Mouse (Mus musculus): ENCODE measurements at regions not wholly inside any gene's neighbourhood (a gene's known extent, or its start where the extent isn't known, plus 50 kb on each side); places are given as distances from the start of the nearest gene placed in this dataset.

DNA sequence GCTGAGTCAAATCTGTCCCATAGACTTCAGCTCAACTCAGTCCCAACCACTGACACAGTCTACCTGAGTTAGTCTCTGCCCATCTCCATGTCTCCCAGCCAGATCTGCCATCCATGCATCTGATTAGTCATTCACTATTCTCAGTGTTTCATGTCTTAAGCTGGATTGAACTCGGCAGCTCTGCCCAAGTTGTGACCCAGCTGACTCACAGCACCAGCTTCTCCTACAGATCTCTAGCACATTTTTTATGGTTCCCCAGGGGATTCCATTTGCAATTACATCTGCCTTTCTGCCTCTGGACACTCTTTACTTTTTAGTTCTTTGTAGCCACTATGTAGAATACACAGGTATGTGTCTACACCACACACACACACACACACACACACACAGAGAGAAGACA is 385.7 kb downstream of the Pdgfc start:
- no peaks in the 10 kb centered on the region for H3K36me3 ChIP-seq (ENCODE audit: control insufficient read depth, insufficient read depth)
- H3K79me2 ChIP-seq (ENCODE audit: control insufficient read depth, insufficient read depth): no peaks in the 10 kb centered on the region
- no peaks in the 10 kb centered on the region for H3K27me3 ChIP-seq (ENCODE audit: control insufficient read depth, insufficient read depth, insufficient read length)
- no peak overlapping the region for H3ac ChIP-seq (ENCODE audit: control insufficient read depth, insufficient read length)
- no peak for TF ChIP-seq MYOD1 (IDR thresholded peaks at IDR 0.05; ENCODE audit: control insufficient read depth in 1 of 3, insufficient read length in 2 of 3, low read depth in 2 of 3)
- no peak for TF ChIP-seq POLR2A (IDR thresholded peaks at IDR 0.05; ENCODE audit: insufficient read length, low read depth)
- TF ChIP-seq TCF12 (IDR thresholded peaks at IDR 0.05; ENCODE audit: insufficient read depth, poor library complexity, severe bottlenecking): no peak
- TF ChIP-seq TCF3 (IDR thresholded peaks at IDR 0.05; ENCODE audit: insufficient read length, low read depth): no peak
- TF ChIP-seq CEBPB (IDR thresholded peaks at IDR 0.05; ENCODE audit: insufficient read depth, poor library complexity, severe bottlenecking): no peak
- TF ChIP-seq REST (IDR thresholded peaks at IDR 0.05; ENCODE audit: insufficient read depth, insufficient read length): no peak
- no peak for TF ChIP-seq E2F4 (IDR thresholded peaks at IDR 0.05; ENCODE audit: insufficient read depth)
- TF ChIP-seq MAX (IDR thresholded peaks at IDR 0.05; ENCODE audit: low read depth): no peak
- no peak for TF ChIP-seq SRF (IDR thresholded peaks at IDR 0.05; ENCODE audit: control insufficient read depth, insufficient read length, low read depth)
- TF ChIP-seq POLR2AphosphoS2 (IDR thresholded peaks at IDR 0.05; ENCODE audit: insufficient read length, low read depth): no peak
- TF ChIP-seq USF1 (IDR thresholded peaks at IDR 0.05; ENCODE audit: low read depth): no peak
- TF ChIP-seq MYOG (IDR thresholded peaks at IDR 0.05; ENCODE audit: control insufficient read depth in 1 of 3, insufficient read depth in 1 of 3, insufficient read length in 2 of 3, low read depth in 2 of 3): no peak
- no peak overlapping the region for H3K4me3 ChIP-seq
- no peak overlapping the region for H3K4me2 ChIP-seq (ENCODE audit: low read depth)

DNA sequence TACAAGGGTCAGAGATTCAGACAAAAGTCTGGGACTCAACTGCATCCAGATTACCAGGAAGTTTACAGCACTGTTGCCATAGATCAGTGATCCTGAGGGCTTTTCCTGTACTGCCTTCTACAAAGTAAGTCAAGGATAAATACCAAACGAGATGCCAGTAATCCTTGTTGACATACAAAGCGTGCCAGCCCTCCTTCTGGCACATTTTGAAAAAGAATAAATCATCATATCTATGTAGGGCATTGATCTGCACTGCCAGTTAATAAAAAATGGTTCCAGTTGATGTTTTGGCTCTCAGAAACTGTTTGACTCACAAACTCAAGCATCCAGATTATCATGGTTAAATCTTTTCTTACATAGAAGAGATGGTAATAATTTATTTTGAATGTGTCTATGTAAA is 390.5 kb downstream of the Pdgfc start:
- no peaks in the 10 kb centered on the region for H3K36me3 ChIP-seq (ENCODE audit: control insufficient read depth, insufficient read depth)
- no peaks in the 10 kb centered on the region for H3K27me3 ChIP-seq (ENCODE audit: control insufficient read depth, insufficient read depth, insufficient read length)
- TF ChIP-seq MAX (IDR thresholded peaks at IDR 0.05; ENCODE audit: low read depth) (no peak), REST (IDR thresholded peaks at IDR 0.05; ENCODE audit: insufficient read depth, insufficient read length) (no peak), TCF12 (IDR thresholded peaks at IDR 0.05; ENCODE audit: insufficient read depth, poor library complexity, severe bottlenecking) (no peak), POLR2A (IDR thresholded peaks at IDR 0.05; ENCODE audit: insufficient read length, low read depth) (no peak), POLR2AphosphoS2 (IDR thresholded peaks at IDR 0.05; ENCODE audit: insufficient read length, low read depth) (no peak), USF1 (IDR thresholded peaks at IDR 0.05; ENCODE audit: low read depth) (no peak), E2F4 (IDR thresholded peaks at IDR 0.05; ENCODE audit: insufficient read depth) (no peak), SRF (IDR thresholded peaks at IDR 0.05; ENCODE audit: control insufficient read depth, insufficient read length, low read depth) (no peak), TCF3 (IDR thresholded peaks at IDR 0.05; ENCODE audit: insufficient read length, low read depth) (no peak), CEBPB (IDR thresholded peaks at IDR 0.05; ENCODE audit: insufficient read depth, poor library complexity, severe bottlenecking) (no peak), MYOG (IDR thresholded peaks at IDR 0.05; ENCODE audit: control insufficient read depth in 1 of 3, insufficient read depth in 1 of 3, insufficient read length in 2 of 3, low read depth in 2 of 3) (no peak), MYOD1 (IDR thresholded peaks at IDR 0.05; ENCODE audit: control insufficient read depth in 1 of 3, insufficient read length in 2 of 3, low read depth in 2 of 3) (no peak)
- no peak overlapping the region for H3ac ChIP-seq (ENCODE audit: control insufficient read depth, insufficient read length)
- no peaks in the 10 kb centered on the region for H3K79me2 ChIP-seq (ENCODE audit: control insufficient read depth, insufficient read depth)
- H3K4me3 ChIP-seq: no peak overlapping the region
- no peak overlapping the region for H3K4me2 ChIP-seq (ENCODE audit: low read depth)

Data from myocyte (in vitro differentiated cells).